Mouse (Mus musculus): ENCODE data around the gene Braf. TPM values are rescaled to one million over a fixed set of nuclear protein-coding genes. Genes with fewer than 3 reads are reported as not detected.

Gene Braf
- polyA plus RNA-seq, 1 experiment = 2.2 TPM

- TF ChIP-seq GATA1 (IDR thresholded peaks at IDR 0.05; ENCODE audit: low read length) = no peak
Measured at GRCm38 (mm10) chr6:39574555-39574869, 150.8 kb downstream of the Braf start.

- TF ChIP-seq GATA1 (IDR thresholded peaks at IDR 0.05; ENCODE audit: low read length) = no peak
Measured at GRCm38 (mm10) chr6:39573791-39574554, 151.3 kb downstream of the Braf start, which contains the start of gene Adck2. TSS of gene Adck2 (plus strand) at chr6:39573873.

- no peak for TF ChIP-seq GATA1 (IDR thresholded peaks at IDR 0.05; ENCODE audit: low read length)
Measured at GRCm38 (mm10) chr6:39570426-39570825, 154.8 kb downstream of the Braf start.

GRCm38 (mm10) chr6:39567528-39567927 lies 157.7 kb downstream of the Braf start:
- no peak for TF ChIP-seq GATA1 (IDR thresholded peaks at IDR 0.05; ENCODE audit: low read length)

GRCm38 (mm10) chr6:39562166-39563015 lies 162.9 kb downstream of the Braf start:
- TF ChIP-seq GATA1 (IDR thresholded peaks at IDR 0.05; ENCODE audit: low read length) = no peak

- no peak for TF ChIP-seq GATA1 (IDR thresholded peaks at IDR 0.05; ENCODE audit: low read length)
Measured at GRCm38 (mm10) chr6:39559276-39559939, 165.9 kb downstream of the Braf start.

- no peak for TF ChIP-seq GATA1 (IDR thresholded peaks at IDR 0.05; ENCODE audit: low read length)
Measured at GRCm38 (mm10) chr6:39557723-39558261, 167.5 kb downstream of the Braf start, which contains the start of gene Dennd2a. TSS of gene Dennd2a (minus strand) at chr6:39557867.

- TF ChIP-seq GATA1 (IDR thresholded peaks at IDR 0.05; ENCODE audit: low read length) = no peak
Measured at GRCm38 (mm10) chr6:39556900-39557659, 168.2 kb downstream of the Braf start.

- no peak for TF ChIP-seq GATA1 (IDR thresholded peaks at IDR 0.05; ENCODE audit: low read length)
Measured at GRCm38 (mm10) chr6:39555648-39555945, 169.7 kb downstream of the Braf start.

GRCm38 (mm10) chr6:39554888-39555647 lies 170.2 kb downstream of the Braf start:
- no peak for TF ChIP-seq GATA1 (IDR thresholded peaks at IDR 0.05; ENCODE audit: low read length)

Other genes with a start within 250 kb of the Braf start
- gene Dennd2a, start 167.6 kb downstream of the Braf start, polyA plus RNA-seq (2012) = not detected in 2 replicates
- gene Adck2, start 151.6 kb downstream of the Braf start, polyA plus RNA-seq (2012) = 10.9 and 12.2 TPM in 2 replicates
- gene Gm42420, start 139.7 kb downstream of the Braf start, polyA plus RNA-seq (2012) = not detected in 2 replicates
- 226 and 271 TPM in 2 replicates for gene Ndufb2, start 132.9 kb downstream of the Braf start, polyA plus RNA-seq (2012)
- gene Mrps33, start 85.5 kb upstream of the Braf start, polyA plus RNA-seq (2012) = 4.4 and 6.2 TPM in 2 replicates
- not detected in 2 replicates for gene Tmem178b, start 147.8 kb upstream of the Braf start, polyA plus RNA-seq (2012)